Mouse (Mus musculus) embryonic facial prominence, embryonic 13.5 days (tissue): ENCODE measurements around the gene Parp14. TPM values are rescaled to one million over a fixed set of nuclear protein-coding genes. Genes with fewer than 3 reads are reported as not detected.
A peak's percentile ranks its signal among the peaks of the same experiment; 100 is the strongest.
"Not testable (repeated sequence)": the region's sequence is repeated elsewhere in the genome, so short reads cannot be mapped to it uniquely, and the experiment has no call there.

Source experiments
- ATAC-seq: fragments of 200-750 bp; cut with Nextera tagmentation; 2 replicates; pipeline ENCODE4 v1.8.0; 2017; ENCODE audit warnings: low read depth; ENCODE audit not compliant: insufficient number of reproducible peaks, insufficient read depth, low FRiP score, low TSS enrichment
- H3K27ac ChIP-seq: fragments of 300-500 bp; sonication (generic); 2 replicates; pipeline ENCODE4 v1.5.1; 2015; ENCODE audit warnings: moderate library complexity, mild to moderate bottlenecking, inconsistent platforms
- H3K27me3 ChIP-seq: fragments of 300-500 bp; sonication (generic); 2 replicates; pipeline ENCODE4 v1.6.1; 2015; ENCODE audit warnings: mild to moderate bottlenecking, inconsistent platforms
- H3K36me3 ChIP-seq: fragments of 300-500 bp; sonication (generic); 2 replicates; pipeline ENCODE4 v1.6.1; 2015; ENCODE audit warnings: mild to moderate bottlenecking, inconsistent platforms
- H3K4me1 ChIP-seq: fragments of 300-500 bp; sonication (generic); 2 replicates; pipeline ENCODE4 v1.6.1; 2015; ENCODE audit warnings: inconsistent platforms
- H3K4me2 ChIP-seq: fragments of 300-500 bp; sonication (generic); 2 replicates; pipeline ENCODE4 v1.6.1; 2015; ENCODE audit warnings: moderate library complexity, mild to moderate bottlenecking, inconsistent platforms
- H3K4me3 ChIP-seq: fragments of 300-500 bp; sonication (generic); 2 replicates; pipeline ENCODE4 v1.5.1; 2015; ENCODE audit warnings: mild to moderate bottlenecking, inconsistent platforms
- H3K9ac ChIP-seq: fragments of 300-500 bp; sonication (generic); 2 replicates; pipeline ENCODE4 v1.6.1; 2015; ENCODE audit warnings: mild to moderate bottlenecking, inconsistent platforms
- H3K9me3 ChIP-seq: fragments of 300-500 bp; sonication (generic); 2 replicates; pipeline ENCODE4 v1.6.1; 2016; ENCODE audit warnings: inconsistent platforms
- WGBS: fragments of 180-500 bp; shearing (Covaris S2); methylation state at CpG from one replicate; pipeline ENCODE4 v1.1.7; 2015; ENCODE audit warnings: mixed read lengths; 5-methylcytosine and 5-hydroxymethylcytosine counted together
- polyA plus RNA-seq: library from polyadenylated mRNA; unstranded; fragments of >200 nt; fragmentation: Nextera tagmentation; extraction: Ambion mirVana; gene quantifications from 2 replicates; pipeline ENCODE4 v1.2.1, GENCODE M21; 2015

The Parp14 gene
- polyA plus RNA-seq, 1 experiment from 2014 or later: 0.55 TPM

GRCm38 (mm10) chr16:35903014-35903640, 31.8 kb upstream of the Parp14 start:
- Histone ChIP-seq H3K4me2 (no peak overlapping the region), H3K27ac (no peak overlapping the region), H3K36me3 (no peaks in the 10 kb centered on the region), H3K9me3 (no peaks in the 10 kb centered on the region), H3K9ac (no peak overlapping the region), H3K27me3 (no peaks in the 10 kb centered on the region), H3K4me1 (no peaks in the 10 kb centered on the region), H3K4me3 (no peak overlapping the region)
- no peak for ATAC-seq
- 88% methylated on average over 6 of the region's 6 CpGs for WGBS

GRCm38 (mm10) chr16:35900541-35900940, 29.2 kb upstream of the Parp14 start:
- Histone ChIP-seq H3K9me3 (no peaks in the 10 kb centered on the region), H3K27me3 (no peaks in the 10 kb centered on the region), H3K36me3 (no peaks in the 10 kb centered on the region), H3K27ac (no peak overlapping the region), H3K4me2 (no peak overlapping the region), H3K4me3 (no peak overlapping the region), H3K4me1 (no peaks in the 10 kb centered on the region), H3K9ac (no peak overlapping the region)
- WGBS: 88% methylated on average over 3 of the region's 3 CpGs
- no peak for ATAC-seq

GRCm38 (mm10) chr16:35894997-35895396, 23.7 kb upstream of the Parp14 start:
- no peak overlapping the region for H3K9ac ChIP-seq
- no peak overlapping the region for H3K27ac ChIP-seq
- no peak overlapping the region for H3K4me3 ChIP-seq
- no peaks in the 10 kb centered on the region for H3K27me3 ChIP-seq
- ATAC-seq: no peak
- WGBS: 69% methylated on average over 6 of the region's 6 CpGs
- H3K4me1 ChIP-seq: no peaks in the 10 kb centered on the region
- H3K9me3 ChIP-seq: no peaks in the 10 kb centered on the region
- no peaks in the 10 kb centered on the region for H3K36me3 ChIP-seq
- H3K4me2 ChIP-seq: no peak overlapping the region

- not testable (repeated sequence) for H3K9ac ChIP-seq, H3K4me1 ChIP-seq, H3K36me3 ChIP-seq, H3K9me3 ChIP-seq, ATAC-seq, H3K27me3 ChIP-seq, H3K4me3 ChIP-seq, H3K4me2 ChIP-seq, H3K27ac ChIP-seq
- 64% methylated on average over 5 of the region's 5 CpGs for WGBS
Measured at GRCm38 (mm10) chr16:35891603-35892002, 20.3 kb upstream of the Parp14 start.

- no peak overlapping the region for H3K27ac ChIP-seq
- H3K27me3 ChIP-seq: no peaks in the 10 kb centered on the region
- no peak overlapping the region for H3K9ac ChIP-seq
- H3K9me3 ChIP-seq: no peaks in the 10 kb centered on the region
- ATAC-seq: no peak
- no peak overlapping the region for H3K4me2 ChIP-seq
- no peaks in the 10 kb centered on the region for H3K4me1 ChIP-seq
- H3K36me3 ChIP-seq: no peaks in the 10 kb centered on the region
- no peak overlapping the region for H3K4me3 ChIP-seq
- 79% methylated on average over 3 of the region's 3 CpGs for WGBS
Measured at GRCm38 (mm10) chr16:35890645-35891044, 19.3 kb upstream of the Parp14 start.

- H3K36me3 ChIP-seq: no peaks in the 10 kb centered on the region
- H3K9me3 ChIP-seq: no peaks in the 10 kb centered on the region
- 91% methylated on average over 5 of the region's 5 CpGs for WGBS
- H3K27ac ChIP-seq: no peak overlapping the region
- H3K4me3 ChIP-seq: no peak overlapping the region
- no peaks in the 10 kb centered on the region for H3K27me3 ChIP-seq
- H3K4me1 ChIP-seq: no peaks in the 10 kb centered on the region
- H3K9ac ChIP-seq: no peak overlapping the region
- no peak overlapping the region for H3K4me2 ChIP-seq
- ATAC-seq: no peak
Measured at GRCm38 (mm10) chr16:35888910-35889309, 17.6 kb upstream of the Parp14 start.

GRCm38 (mm10) chr16:35888174-35888573, 16.8 kb upstream of the Parp14 start:
- no peak for ATAC-seq
- 61% methylated on average over 7 of the region's 7 CpGs for WGBS

GRCm38 (mm10) chr16:35874416-35874815, 3.1 kb upstream of the Parp14 start:
- Histone ChIP-seq H3K27me3 (peaks cover 29% of the 10 kb centered on the region), H3K9me3 (no peaks in the 10 kb centered on the region), H3K9ac (no peak overlapping the region), H3K4me3 (no peak overlapping the region), H3K4me1 (peaks cover 10% of the 10 kb centered on the region), H3K36me3 (no peaks in the 10 kb centered on the region), H3K27ac (no peak overlapping the region), H3K4me2 (no peak overlapping the region)
- 30% methylated on average over 3 of the region's 3 CpGs for WGBS
- ATAC-seq: no peak

More at GRCm38 (mm10) chr16:35888174-35888573, 16.8 kb upstream of the Parp14 start:
- Histone ChIP-seq H3K9ac (no peak overlapping the region), H3K27ac (no peak overlapping the region), H3K4me1 (no peaks in the 10 kb centered on the region), H3K4me2 (no peak overlapping the region), H3K36me3 (no peaks in the 10 kb centered on the region), H3K4me3 (no peak overlapping the region), H3K9me3 (no peaks in the 10 kb centered on the region), H3K27me3 (no peaks in the 10 kb centered on the region)

- Histone ChIP-seq H3K9ac (no peak overlapping the region), H3K4me1 (peaks cover 10% of the 10 kb centered on the region), H3K9me3 (no peaks in the 10 kb centered on the region), H3K36me3 (no peaks in the 10 kb centered on the region), H3K27me3 (peaks cover 35% of the 10 kb centered on the region), H3K4me3 (no peak overlapping the region), H3K4me2 (peak overlapping the region; percentile 91), H3K27ac (no peak overlapping the region)
- ATAC-seq: no peak
- 29% methylated on average over 14 of the region's 14 CpGs for WGBS
Measured at GRCm38 (mm10) chr16:35872410-35873006, 1.2 kb upstream of the Parp14 start.

- ATAC-seq: no peak
- WGBS: 22% methylated on average over 12 of the region's 12 CpGs
- Histone ChIP-seq H3K9me3 (no peaks in the 10 kb centered on the region), H3K27me3 (peaks cover 35% of the 10 kb centered on the region), H3K36me3 (no peaks in the 10 kb centered on the region), H3K4me3 (peak overlapping the region; percentile 67), H3K27ac (no peak overlapping the region), H3K4me2 (peak overlapping the region; percentile 91), H3K4me1 (peaks cover 10% of the 10 kb centered on the region), H3K9ac (no peak overlapping the region)
Measured at GRCm38 (mm10) chr16:35871898-35872297, 554 bp upstream of the Parp14 start.

GRCm38 (mm10) chr16:35870581-35871047, 730 bp downstream of the Parp14 start:
- WGBS: 2% methylated on average over 12 of the region's 12 CpGs
- peak overlapping the region; percentile 67 for H3K4me3 ChIP-seq
- H3K9ac ChIP-seq: peak overlapping the region; percentile 79
- peaks cover 35% of the 10 kb centered on the region for H3K27me3 ChIP-seq
- H3K4me1 ChIP-seq: peaks cover 10% of the 10 kb centered on the region
- H3K9me3 ChIP-seq: no peaks in the 10 kb centered on the region
- no peaks in the 10 kb centered on the region for H3K36me3 ChIP-seq
- peak overlapping the region; percentile 91 for H3K4me2 ChIP-seq
- ATAC-seq: no peak
- H3K27ac ChIP-seq: no peak overlapping the region

- H3K9me3 ChIP-seq: no peaks in the 10 kb centered on the region
- peaks cover 37% of the 10 kb centered on the region for H3K27me3 ChIP-seq
- 66% methylated on average over 6 of the region's 6 CpGs for WGBS
- H3K4me2 ChIP-seq: no peak overlapping the region
- H3K36me3 ChIP-seq: no peaks in the 10 kb centered on the region
- H3K4me1 ChIP-seq: peaks cover 10% of the 10 kb centered on the region
- no peak overlapping the region for H3K27ac ChIP-seq
- H3K4me3 ChIP-seq: no peak overlapping the region
- H3K9ac ChIP-seq: no peak overlapping the region
- no peak for ATAC-seq
Measured at GRCm38 (mm10) chr16:35869656-35870055, 1.7 kb downstream of the Parp14 start.
